Mouse (Mus musculus) layer of hippocampus, adult 2 months (tissue): ENCODE data around the gene Syne2. TPM values are rescaled to one million over a fixed set of nuclear protein-coding genes. Genes with fewer than 3 reads are reported as not detected.

Source experiments
- DNase-seq, 2 experiments: peaks; one replicate each; pipeline ENCODE4 v3.0.0; 2022; ENCODE audit warnings: low spot score in 2 of 2
- H3K27ac ChIP-seq: fragments of 200-600 bp; 2 replicates; pipeline ENCODE4 v1.8.1; 2022
- H3K4me3 ChIP-seq: fragments of 200-600 bp; 2 replicates; pipeline ENCODE4 v1.8.1; 2022; ENCODE audit warnings: mild to moderate bottlenecking
- CTCF ChIP-seq: fragments of 200-600 bp; conservative IDR thresholded peaks from 2 replicates; pipeline ENCODE4 v1.8.1; 2022; ENCODE audit warnings: antibody characterized with exemption, mild to moderate bottlenecking, moderate library complexity
- total RNA-seq, 2 experiments: library from RNA; stranded (reverse); gene quantifications; 2 replicates each; pipeline ENCODE4 v1.2.3; 2021

Gene Syne2
- total RNA-seq, 2 experiments from 2014 or later = 25.2 to 26.8 TPM

DNA sequence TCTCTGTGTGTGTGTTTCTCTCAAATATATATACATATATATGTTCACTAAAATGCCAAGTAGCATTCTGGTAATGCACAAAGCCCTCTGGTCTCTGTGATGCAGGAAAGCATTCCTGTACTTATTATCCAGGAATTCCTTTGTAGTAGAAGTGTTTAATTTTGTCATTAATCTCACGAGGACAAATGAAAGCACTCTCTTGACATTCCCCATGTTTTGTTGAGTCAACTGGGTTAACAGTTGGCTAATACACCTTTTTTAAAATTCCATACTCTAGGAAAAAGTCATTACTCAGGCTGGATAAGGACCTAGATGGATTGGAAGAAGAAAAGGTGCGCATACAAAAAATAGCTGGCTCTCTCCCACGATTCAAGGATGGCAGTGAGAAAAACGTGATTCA lies 115.6 kb downstream of the Syne2 start:
- Histone ChIP-seq H3K27ac (no peak overlapping the region), H3K4me3 (no peak overlapping the region)
- no peak for DNase-seq
- TF ChIP-seq CTCF = no peak

DNA sequence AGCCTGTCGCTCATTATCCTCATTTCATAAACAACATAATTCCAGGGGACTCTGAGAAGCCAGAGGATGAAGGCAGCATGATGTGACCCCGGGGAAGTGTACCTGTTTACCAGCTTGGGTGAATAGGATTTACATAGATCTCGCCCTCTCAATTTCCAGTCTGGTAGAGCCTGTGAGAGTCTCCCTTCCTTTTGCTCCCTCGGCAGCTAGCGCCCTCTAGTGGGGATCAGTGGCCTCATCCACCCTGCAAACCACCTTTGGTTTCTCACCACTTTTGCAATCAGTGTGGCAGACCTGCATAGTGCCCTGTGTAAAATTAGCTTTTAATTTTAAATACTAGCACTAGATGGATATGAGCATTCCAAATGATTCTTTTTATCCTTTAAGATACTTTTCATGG lies 133.4 kb downstream of the Syne2 start:
- Histone ChIP-seq H3K4me3 (no peak overlapping the region), H3K27ac (no peak overlapping the region)
- DNase-seq = peak; percentile 0 to 50
- peak; percentile 88 for TF ChIP-seq CTCF

DNA sequence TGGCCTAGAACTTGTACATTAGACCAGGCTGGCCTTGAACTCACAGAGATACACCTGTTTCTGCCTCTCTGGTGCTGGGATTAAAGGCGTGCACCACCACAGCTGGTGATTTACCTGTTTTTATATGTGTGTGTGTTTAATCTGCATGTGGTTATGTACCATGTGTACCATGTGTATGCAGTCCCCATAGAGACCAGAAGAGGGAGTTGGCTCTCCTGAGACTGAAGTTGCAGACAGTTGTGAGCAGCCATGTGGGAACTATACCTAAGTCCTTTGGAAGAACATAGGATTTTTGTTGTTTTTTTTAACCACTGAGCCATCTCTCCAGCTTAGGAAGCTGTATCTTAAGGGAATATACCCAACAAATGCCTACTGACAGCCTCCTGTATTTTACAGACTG lies 134.1 kb downstream of the Syne2 start:
- Histone ChIP-seq H3K27ac (no peak overlapping the region), H3K4me3 (no peak overlapping the region)
- no peak for DNase-seq
- peak; percentile 19; the same call in 1 of the 2 replicates for TF ChIP-seq CTCF

DNA sequence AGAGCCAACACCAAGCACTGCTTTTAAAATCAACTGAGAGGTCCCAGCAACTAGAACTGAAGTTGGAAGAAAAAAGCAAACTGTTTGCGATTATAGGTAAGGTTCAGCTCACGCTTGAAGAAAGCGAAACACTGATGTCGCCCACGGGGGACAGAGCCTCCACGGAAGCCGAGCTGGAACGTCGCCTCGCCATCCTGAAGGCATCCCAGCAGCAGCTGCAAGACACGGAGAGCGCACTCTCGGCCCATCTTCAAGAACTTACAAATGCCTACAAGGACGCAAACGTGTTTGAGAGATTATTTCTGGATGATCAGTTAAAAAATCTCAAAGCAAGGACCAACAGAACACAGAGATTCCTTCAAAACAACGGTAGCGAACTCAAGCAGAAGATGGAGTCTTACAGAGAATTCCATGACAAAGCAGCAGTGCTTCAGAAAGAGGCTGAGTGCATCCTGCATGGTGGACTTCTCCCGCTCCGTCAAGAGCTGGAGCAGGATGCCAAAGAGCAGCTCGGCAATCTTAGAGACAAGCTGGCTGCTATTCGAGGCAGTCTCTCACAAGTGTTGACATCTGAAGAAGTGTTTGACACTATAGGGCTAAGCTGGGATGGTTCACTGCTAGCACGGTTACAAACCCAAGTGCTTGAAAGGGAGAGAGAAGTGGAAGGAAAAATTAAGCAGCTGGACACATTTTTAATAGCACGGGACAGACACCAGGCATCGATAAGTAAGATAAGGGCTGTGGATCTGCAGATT lies 148.7 kb downstream of the Syne2 start:
- no peak for DNase-seq
- Histone ChIP-seq H3K4me3 (no peak overlapping the region), H3K27ac (no peak overlapping the region)
- no peak for TF ChIP-seq CTCF

DNA sequence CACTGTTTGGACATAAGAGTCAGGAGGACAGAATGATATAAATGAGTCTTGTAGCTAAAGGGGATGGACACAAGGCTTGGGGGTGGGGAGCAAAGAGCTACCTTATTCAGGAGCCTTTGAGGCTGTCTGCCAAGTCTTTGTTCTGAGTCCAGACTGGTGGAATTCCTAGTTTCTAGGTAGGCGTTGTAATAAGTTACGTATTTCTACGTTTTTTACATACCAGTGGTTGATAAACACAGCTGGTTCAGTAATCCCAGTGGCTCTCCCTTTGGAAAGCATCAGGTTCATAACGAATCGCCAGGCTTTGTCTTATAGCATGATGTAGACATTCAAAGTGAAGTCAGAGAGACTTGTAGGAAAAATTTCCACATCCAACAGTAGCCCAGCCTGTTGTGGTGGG lies 161.1 kb downstream of the Syne2 start:
- no peak for DNase-seq
- Histone ChIP-seq H3K4me3 (no peak overlapping the region), H3K27ac (no peak overlapping the region)
- TF ChIP-seq CTCF = no peak

DNA sequence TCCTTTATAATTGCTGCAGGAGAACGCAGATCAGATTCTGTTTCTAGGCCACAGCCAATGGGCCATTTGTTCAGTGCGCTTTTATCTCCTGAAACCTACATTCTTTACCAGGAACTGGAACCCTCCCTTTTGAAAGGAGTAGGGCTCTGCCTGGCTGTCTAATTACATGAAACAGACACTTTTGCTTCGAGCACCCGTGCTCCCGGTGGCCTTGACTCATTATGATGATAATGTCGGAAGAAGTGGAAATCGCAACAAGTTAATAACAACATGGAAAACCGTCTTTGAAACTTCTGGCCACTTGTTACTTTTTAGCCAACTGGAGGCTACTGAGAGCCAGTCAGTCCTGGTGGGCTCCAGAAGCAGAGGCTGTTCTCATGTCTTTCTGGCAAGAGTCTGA lies 165.4 kb downstream of the Syne2 start:
- no peak for DNase-seq
- Histone ChIP-seq H3K4me3 (no peak overlapping the region), H3K27ac (no peak overlapping the region)
- no peak for TF ChIP-seq CTCF

DNA sequence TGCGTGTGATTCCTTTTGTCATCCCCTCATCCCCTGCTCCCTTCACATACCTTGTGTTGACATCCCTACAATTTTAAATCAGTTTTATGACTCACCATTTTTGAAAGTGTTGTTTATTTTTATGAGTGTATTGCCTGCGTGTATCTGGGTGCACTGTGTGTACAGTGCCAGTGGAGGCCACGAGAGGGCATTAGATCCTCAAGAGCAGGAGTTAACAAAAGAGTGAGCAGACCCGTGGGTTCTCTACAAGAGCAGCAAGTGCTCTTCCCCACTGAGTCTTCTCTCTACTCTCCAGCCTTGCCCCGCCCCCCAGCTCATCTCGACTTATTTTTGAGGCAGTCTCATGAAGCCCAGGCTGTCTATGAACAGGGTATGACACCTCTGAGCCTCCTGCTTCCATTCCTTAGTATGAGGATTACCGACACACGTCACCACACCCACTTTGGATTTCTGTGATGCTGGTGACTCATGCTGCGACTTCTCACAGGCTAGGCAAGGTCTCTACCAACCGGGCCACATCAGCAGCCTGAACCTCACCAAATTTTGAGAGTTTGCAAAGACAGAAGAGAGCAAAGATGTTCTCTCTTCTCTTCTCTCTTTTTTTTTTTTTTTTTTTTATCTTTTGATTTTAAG lies 174.4 kb downstream of the Syne2 start:
- Histone ChIP-seq H3K27ac (no peak overlapping the region), H3K4me3 (no peak overlapping the region)
- no peak for DNase-seq
- peak; percentile 12; the same call in 1 of the 2 replicates for TF ChIP-seq CTCF

DNA sequence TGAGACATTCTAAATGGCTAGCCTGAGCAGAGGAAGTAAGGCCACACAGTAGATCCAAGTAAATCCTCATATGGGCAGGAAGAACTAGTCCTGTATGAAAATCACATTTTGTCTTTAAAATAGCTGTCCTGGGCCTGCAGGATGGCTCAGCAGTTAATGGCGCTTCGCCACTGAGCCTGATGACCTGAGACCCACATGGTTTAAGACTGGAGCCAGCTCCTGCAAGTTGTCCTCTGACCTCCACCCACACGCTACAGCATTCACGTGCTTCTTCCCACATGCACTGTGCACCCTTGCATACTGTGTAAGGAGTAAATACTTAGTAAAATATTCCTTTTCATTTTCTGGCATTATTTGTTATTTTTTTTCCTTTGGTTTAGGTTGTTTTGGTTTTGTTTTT lies 175.0 kb downstream of the Syne2 start:
- no peak for TF ChIP-seq CTCF
- Histone ChIP-seq H3K4me3 (no peak overlapping the region), H3K27ac (no peak overlapping the region)
- no peak for DNase-seq

DNA sequence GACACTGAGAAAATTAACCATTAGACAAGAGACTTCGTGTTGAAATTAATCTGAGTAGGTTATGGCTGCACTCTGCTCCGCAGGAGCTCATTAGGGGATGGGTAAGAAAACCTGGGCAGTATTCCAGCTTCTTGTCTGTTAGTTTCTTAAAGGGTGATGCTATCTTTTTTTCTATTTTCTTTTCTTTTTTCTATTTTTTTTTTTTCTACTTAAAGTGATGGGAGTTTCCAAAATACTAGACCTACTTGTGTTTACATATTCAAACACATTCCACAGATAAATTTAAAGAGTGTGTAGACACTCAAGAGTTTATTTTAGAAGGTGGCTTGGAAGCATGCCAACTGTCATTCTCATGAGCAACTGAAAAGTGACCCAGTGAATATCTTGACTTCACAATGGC lies 177.2 kb downstream of the Syne2 start:
- H3K27ac ChIP-seq = no peak overlapping the region
- DNase-seq = no peak
- TF ChIP-seq CTCF = no peak
- H3K4me3 ChIP-seq = no peak overlapping the region

DNA sequence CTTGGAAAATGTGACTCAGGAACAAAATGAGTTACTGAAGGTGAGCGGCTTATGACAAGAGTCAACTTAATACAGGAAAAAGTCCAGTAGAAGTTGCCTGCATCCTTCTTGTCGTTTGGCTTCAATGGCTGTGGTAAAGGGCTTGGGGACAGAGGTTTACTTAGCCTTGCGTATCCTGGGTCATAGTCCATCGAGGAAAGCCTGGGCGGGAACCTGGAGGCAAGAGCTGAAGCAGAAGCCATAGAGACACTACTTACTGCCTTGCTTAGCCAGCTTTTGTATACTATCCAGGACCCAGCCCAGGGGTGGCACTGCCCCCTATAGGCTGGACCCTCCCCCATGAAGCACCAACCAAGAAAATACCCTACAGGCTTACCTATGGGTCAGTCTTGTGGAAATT lies 179.6 kb downstream of the Syne2 start:
- Histone ChIP-seq H3K27ac (no peak overlapping the region), H3K4me3 (no peak overlapping the region)
- TF ChIP-seq CTCF = no peak
- DNase-seq = no peak

DNA sequence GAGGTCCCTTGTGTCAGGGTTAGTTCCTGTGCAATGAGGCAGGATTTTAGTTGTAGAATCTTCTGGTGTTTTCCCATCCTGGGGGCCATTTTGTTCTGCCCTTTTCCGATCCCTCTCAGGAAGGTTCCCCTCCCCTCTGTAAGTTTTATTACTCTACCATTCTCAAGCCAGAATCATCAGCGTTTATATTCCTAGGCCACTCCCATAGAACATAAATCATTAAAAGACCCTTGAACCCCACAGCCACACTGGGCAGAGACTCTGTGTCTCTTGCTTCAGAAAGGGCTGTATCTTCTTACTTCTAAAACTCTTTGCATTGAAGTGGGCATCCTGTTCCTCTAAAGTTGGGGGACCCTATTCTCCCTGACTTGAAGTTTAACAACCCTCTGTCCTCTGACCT lies 180.5 kb downstream of the Syne2 start:
- no peak overlapping the region for H3K4me3 ChIP-seq
- TF ChIP-seq CTCF = no peak
- no peak overlapping the region for H3K27ac ChIP-seq
- DNase-seq = no peak

DNA sequence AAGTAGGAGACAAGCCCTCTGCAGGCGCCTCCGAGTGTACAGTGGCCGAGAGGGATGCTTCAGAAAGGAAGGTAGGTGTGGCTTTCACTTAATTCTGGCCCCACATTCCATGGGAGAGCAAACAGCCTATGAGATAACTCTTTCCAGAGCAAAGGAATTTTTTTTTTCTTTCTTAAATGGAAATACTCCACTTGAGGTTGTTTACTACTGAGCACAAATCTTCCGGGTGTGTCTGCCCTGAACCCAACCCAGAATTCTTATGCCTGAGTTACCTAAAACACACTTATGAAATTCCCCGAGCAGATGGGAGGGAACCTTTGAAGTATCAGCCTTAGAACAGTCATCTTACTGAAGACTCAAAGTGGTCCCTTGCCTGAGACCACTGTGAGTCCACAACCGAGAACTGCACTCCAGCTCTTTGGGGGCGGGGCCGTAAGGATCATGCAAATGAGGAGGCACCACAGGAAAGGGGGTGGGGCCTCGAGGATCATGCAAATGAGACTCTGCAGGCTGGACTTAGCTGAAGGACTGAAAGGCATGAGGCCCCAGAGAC lies 186.8 kb downstream of the Syne2 start:
- H3K27ac ChIP-seq = no peak overlapping the region
- no peak overlapping the region for H3K4me3 ChIP-seq
- DNase-seq = no peak
- no peak for TF ChIP-seq CTCF

DNA sequence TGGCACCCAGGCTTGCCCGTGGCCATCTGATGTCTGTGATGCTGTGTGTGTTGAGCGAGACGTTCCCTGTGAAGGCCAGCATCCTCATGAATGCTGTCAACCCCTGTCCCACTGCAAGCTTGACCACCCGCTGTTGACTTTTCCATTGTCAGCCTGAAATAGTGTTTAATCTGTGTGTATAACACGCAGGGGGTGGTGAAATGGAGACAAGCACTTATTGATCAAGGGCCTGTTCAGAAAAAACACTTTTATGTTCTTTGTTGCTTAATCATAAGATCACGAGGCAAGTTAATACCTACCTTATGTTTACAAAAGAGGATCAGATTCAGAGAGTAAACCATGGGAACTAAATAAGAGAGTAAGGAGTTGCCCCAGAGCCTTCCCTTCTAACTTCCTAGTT lies 191.1 kb downstream of the Syne2 start:
- no peak for TF ChIP-seq CTCF
- no peak overlapping the region for H3K4me3 ChIP-seq
- no peak overlapping the region for H3K27ac ChIP-seq
- DNase-seq = no peak

DNA sequence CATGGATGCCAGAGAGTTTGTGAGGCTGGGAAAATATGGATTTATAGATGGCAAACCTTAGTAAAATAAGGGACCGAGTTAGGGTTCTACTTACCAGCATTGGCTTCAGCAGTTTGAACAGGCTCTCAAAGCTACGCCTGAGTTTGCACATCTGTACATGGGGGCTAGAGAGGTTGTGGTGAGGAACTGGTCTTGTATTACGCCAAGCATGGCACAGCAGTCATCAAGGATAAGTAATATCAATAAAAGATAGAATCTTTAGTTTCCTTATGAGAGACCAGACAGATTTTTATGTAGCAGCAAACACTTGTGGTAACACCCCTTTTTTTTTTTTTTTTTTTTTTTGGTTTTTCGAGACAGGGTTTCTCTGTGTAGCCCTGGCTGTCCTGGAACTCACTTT lies 194.9 kb downstream of the Syne2 start:
- Histone ChIP-seq H3K27ac (no peak overlapping the region), H3K4me3 (no peak overlapping the region)
- no peak for TF ChIP-seq CTCF
- no peak for DNase-seq
